Mouse (Mus musculus) central nervous system, embryonic 11.5 days (tissue): ENCODE results near the gene Rpia. TPM values are rescaled to one million over a fixed set of nuclear protein-coding genes. Genes with fewer than 3 reads are reported as not detected.

ENCODE experiments used
- polyA plus RNA-seq: library from polyadenylated mRNA; depleted of rRNA; stranded (reverse); fragments of >200 nt; gene quantifications from 2 replicates; pipeline ENCODE4 v1.2.3, GENCODE M21; 2012; rRNA removed

Gene Rpia
- 25.6 and 50.7 TPM in 2 replicates for polyA plus RNA-seq

DNA sequence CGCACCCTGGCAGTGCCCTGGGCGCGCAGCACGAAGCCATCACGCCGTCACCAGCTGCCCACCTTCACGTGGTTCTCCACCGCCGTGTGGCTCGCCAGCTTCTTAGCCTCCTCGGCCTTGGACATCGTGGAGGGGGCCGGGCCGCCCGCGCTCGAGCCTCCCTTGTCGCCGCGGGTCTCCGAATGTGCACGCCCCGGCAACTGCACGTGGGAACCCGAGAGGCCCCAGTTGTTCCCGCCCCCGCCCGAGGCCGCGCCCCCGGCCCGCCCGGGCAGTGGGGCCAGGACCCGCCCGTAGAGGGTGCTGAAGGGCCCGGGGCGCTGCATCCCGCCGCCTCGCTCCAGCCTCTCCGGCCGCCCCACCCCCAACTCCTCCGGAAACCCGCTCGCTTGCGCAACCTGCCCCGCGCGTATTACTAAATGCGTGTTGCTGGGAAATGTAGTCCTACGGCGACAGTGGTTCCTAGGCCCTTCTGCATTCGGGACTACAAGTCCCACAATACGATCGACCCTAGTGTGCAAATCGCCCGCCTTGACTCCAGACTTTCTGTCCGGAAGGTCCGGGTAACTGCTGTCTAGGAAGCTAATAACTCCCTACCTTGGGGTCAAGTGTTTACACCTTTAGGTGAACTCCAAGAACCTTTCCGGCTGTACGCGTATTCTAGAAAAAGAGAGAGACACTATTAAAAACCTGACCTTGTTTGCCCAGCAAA lies at the start of gene Rpia:
Gene Rpia (minus strand): TSS at position 409 of the 712 bp plus-strand sequence.

Other genes starting within 250 kb of the Rpia start
- 12.1 and 14.4 TPM in 2 replicates for gene Eif2ak3, start 52.3 kb upstream of the Rpia start, polyA plus RNA-seq
- gene Tex37, start 126.7 kb upstream of the Rpia start, polyA plus RNA-seq: not detected in 2 replicates
- gene Foxi3, start 164.3 kb upstream of the Rpia start, polyA plus RNA-seq: 0.15 and 0.17 TPM in 2 replicates